Mouse (Mus musculus) forebrain, postnatal 0 days (tissue): Measurements from ENCODE around the gene Glud1. TPM values are rescaled to one million over a fixed set of nuclear protein-coding genes. Genes with fewer than 3 reads are reported as not detected.
"Not testable (repeated sequence)": the region's sequence is repeated elsewhere in the genome, so short reads cannot be mapped to it uniquely, and the experiment has no call there.

Experiments used
- ATAC-seq: fragments of 200-750 bp; cut with Nextera tagmentation; 2 replicates; pipeline ENCODE4 v1.8.0; 2017; ENCODE audit warnings: mild to moderate bottlenecking, moderate library complexity
- DNase-seq: peaks from one replicate; pipeline ENCODE4 v3.0.0-alpha.2; 2015
- H3K27ac ChIP-seq: fragments of 300-500 bp; sonication (generic); 2 replicates; pipeline ENCODE4 v1.5.1; 2014; ENCODE audit warnings: low read depth, mild to moderate bottlenecking, antibody characterized with exemption, low read length, moderate library complexity, mixed read lengths
- H3K27me3 ChIP-seq: fragments of 300-500 bp; sonication (generic); 2 replicates; pipeline ENCODE4 v1.6.1; 2014; ENCODE audit warnings: mild to moderate bottlenecking, low read length, mixed read lengths; ENCODE audit not compliant: insufficient read depth
- H3K36me3 ChIP-seq: fragments of 300-500 bp; sonication (generic); 2 replicates; pipeline ENCODE4 v1.6.1; 2014; ENCODE audit warnings: mild to moderate bottlenecking, moderate library complexity; ENCODE audit not compliant: insufficient read depth
- H3K4me1 ChIP-seq: fragments of 300-500 bp; sonication (generic); 2 replicates; pipeline ENCODE4 v1.6.1; 2014; ENCODE audit warnings: antibody characterized with exemption; ENCODE audit not compliant: insufficient read depth
- H3K4me2 ChIP-seq: fragments of 300-500 bp; sonication (generic); 2 replicates; pipeline ENCODE4 v1.6.1; 2014; ENCODE audit warnings: low read depth, mild to moderate bottlenecking, moderate library complexity
- H3K4me3 ChIP-seq: fragments of 300-500 bp; sonication (generic); 2 replicates; pipeline ENCODE4 v1.5.1; 2014; ENCODE audit warnings: low read depth, low read length, mixed read lengths
- H3K9ac ChIP-seq: fragments of 300-500 bp; sonication (generic); 2 replicates; pipeline ENCODE4 v1.6.1; 2014; ENCODE audit warnings: mild to moderate bottlenecking
- H3K9me3 ChIP-seq: fragments of 300-500 bp; sonication (generic); 2 replicates; pipeline ENCODE4 v1.6.1; 2016; ENCODE audit warnings: low read length
- CTCF ChIP-seq: sonication (generic); IDR thresholded peaks from 2 replicates; pipeline ENCODE4 v1.5.1; 2016; ENCODE audit warnings: antibody characterized with exemption, control low read depth, low read depth
- WGBS: fragments of 180-500 bp; shearing (Covaris S2); extraction: QIAGEN DNeasy Blood & Tissue Kit; methylation state at CpG from one replicate; pipeline ENCODE4 v1.1.7; 2014; 5-methylcytosine and 5-hydroxymethylcytosine counted together
- polyA plus RNA-seq: library from polyadenylated mRNA; unstranded; fragments of >200 nt; fragmentation: Nextera tagmentation; extraction: Ambion mirVana; gene quantifications from 2 replicates; pipeline ENCODE4 v1.2.1, GENCODE M21; 2015
- total RNA-seq: library from RNA; depleted of rRNA; stranded (reverse); fragments of >200 nt; gene quantifications from 2 replicates; pipeline ENCODE4 v1.2.3, GENCODE M21; 2014

Gene Glud1
- total and polyA plus RNA-seq, 2 experiments from 2014 or later, result 114 to 179 TPM

- TF ChIP-seq CTCF, result no peak
- Histone ChIP-seq H3K9ac (peak overlapping the region; percentile 96), H3K9me3 (no peaks in the 10 kb centered on the region), H3K4me2 (peak overlapping the region; percentile 68), H3K4me1 (peaks cover 10% of the 10 kb centered on the region), H3K4me3 (peak overlapping the region; percentile 96), H3K27ac (peak overlapping the region; percentile 93), H3K36me3 (no peaks in the 10 kb centered on the region), H3K27me3 (no peaks in the 10 kb centered on the region)
- ATAC-seq (no peak), DNase-seq (peak; percentile 14)
- WGBS, result 2% methylated on average over 4 of the region's 4 CpGs
Measured at GRCm38 (mm10) chr14:34311691-34312090, 1.2 kb downstream of the Glud1 start.

GRCm38 (mm10) chr14:34312339-34313048 is 2.0 kb downstream of the Glud1 start:
- DNase-seq, result no peak
- no peak for TF ChIP-seq CTCF
- H3K27ac ChIP-seq, result no peak overlapping the region
- whole genome bisulfite sequencing, result 15% methylated on average over 5 of the region's 6 CpGs
- H3K4me1 ChIP-seq, result peaks cover 10% of the 10 kb centered on the region
- H3K9ac ChIP-seq, result peak overlapping the region; percentile 96
- H3K36me3 ChIP-seq, result no peaks in the 10 kb centered on the region
- peak overlapping the region; percentile 96 for H3K4me3 ChIP-seq
- no peaks in the 10 kb centered on the region for H3K27me3 ChIP-seq
- H3K9me3 ChIP-seq, result no peaks in the 10 kb centered on the region
- ATAC-seq, result no peak
- H3K4me2 ChIP-seq, result peak overlapping the region; percentile 68

- 74% methylated on average over 3 of the region's 3 CpGs for WGBS
- Histone ChIP-seq H3K9ac (no peak overlapping the region), H3K4me3 (peak overlapping the region; percentile 96; the same call in 1 of the 2 replicates), H3K36me3 (0 out of 2 replicates have a peak, but pooled peaks cover 4% of the 10 kb centered on the region), H3K4me1 (peaks cover 10% of the 10 kb centered on the region), H3K27ac (no peak overlapping the region), H3K27me3 (no peaks in the 10 kb centered on the region), H3K4me2 (peak overlapping the region; percentile 68), H3K9me3 (no peaks in the 10 kb centered on the region)
- DNase-seq (no peak), ATAC-seq (no peak)
- TF ChIP-seq CTCF, result no peak
Measured at GRCm38 (mm10) chr14:34313612-34314011, 3.1 kb downstream of the Glud1 start.

GRCm38 (mm10) chr14:34314383-34314782 is 3.9 kb downstream of the Glud1 start:
- H3K4me2 ChIP-seq, H3K36me3 ChIP-seq, H3K27ac ChIP-seq, H3K4me1 ChIP-seq, H3K9ac ChIP-seq, H3K27me3 ChIP-seq, ATAC-seq, H3K9me3 ChIP-seq, DNase-seq, H3K4me3 ChIP-seq: not testable (repeated sequence)
- 87% methylated on average over 8 of the region's 8 CpGs for WGBS

- DNase-seq (no peak), ATAC-seq (no peak)
- Histone ChIP-seq H3K9ac (no peak overlapping the region), H3K4me3 (no peak overlapping the region), H3K27ac (no peak overlapping the region), H3K4me1 (peaks cover 10% of the 10 kb centered on the region), H3K9me3 (no peaks in the 10 kb centered on the region), H3K36me3 (peaks cover 7% of the 10 kb centered on the region; the same call in 1 of the 2 replicates), H3K27me3 (no peaks in the 10 kb centered on the region), H3K4me2 (no peak overlapping the region)
- no peak for TF ChIP-seq CTCF
- WGBS, result 65% methylated on average over 3 of the region's 3 CpGs
Measured at GRCm38 (mm10) chr14:34314796-34315195, 4.3 kb downstream of the Glud1 start.

- no peak for TF ChIP-seq CTCF
- ATAC-seq (no peak), DNase-seq (no peak)
- WGBS, result 91% methylated on average over 2 of the region's 2 CpGs
- Histone ChIP-seq H3K27ac (no peak overlapping the region), H3K9ac (no peak overlapping the region), H3K36me3 (peaks cover 15% of the 10 kb centered on the region), H3K27me3 (no peaks in the 10 kb centered on the region), H3K4me2 (no peak overlapping the region), H3K4me3 (no peak overlapping the region), H3K4me1 (peaks cover 10% of the 10 kb centered on the region), H3K9me3 (no peaks in the 10 kb centered on the region)
Measured at GRCm38 (mm10) chr14:34316346-34316745, 5.8 kb downstream of the Glud1 start.

- no peak for TF ChIP-seq CTCF
- Histone ChIP-seq H3K9me3 (no peaks in the 10 kb centered on the region), H3K4me3 (no peak overlapping the region), H3K9ac (no peak overlapping the region), H3K4me1 (peaks cover 10% of the 10 kb centered on the region; the same call in 1 of the 2 replicates), H3K27me3 (no peaks in the 10 kb centered on the region), H3K36me3 (peaks cover 18% of the 10 kb centered on the region), H3K27ac (no peak overlapping the region), H3K4me2 (no peak overlapping the region)
- DNase-seq, result no peak
- ATAC-seq, result no peak
- WGBS, result 64% methylated on average over 3 of the region's 3 CpGs
Measured at GRCm38 (mm10) chr14:34317431-34317830, 6.9 kb downstream of the Glud1 start.
